Mouse (Mus musculus): ENCODE measurements around the gene Sh3bp5l.
"Not testable (repeated sequence)": the region's sequence is repeated elsewhere in the genome, so short reads cannot be mapped to it uniquely, and the experiment has no call there.

The Sh3bp5l gene

GRCm38 (mm10) chr11:58322824-58323569 is 7.5 kb upstream of the Sh3bp5l start:
- DNase-seq (ENCODE audit: low spot score in 2 of 2) = peak; percentile 96 to 97

- no peak for DNase-seq (ENCODE audit: low spot score in 2 of 2)
These were observed 6.8 kb upstream of the Sh3bp5l start for GRCm38 (mm10) chr11:58323570-58324340.

GRCm38 (mm10) chr11:58324614-58325229 is 5.8 kb upstream of the Sh3bp5l start:
- no peak for DNase-seq (ENCODE audit: low spot score in 2 of 2)

GRCm38 (mm10) chr11:58326781-58327180 is 3.7 kb upstream of the Sh3bp5l start:
- no peak for DNase-seq (ENCODE audit: low spot score in 2 of 2)

- DNase-seq (ENCODE audit: low spot score in 2 of 2) = peak in 1 of 2 experiments; percentile 22
These were observed 633 bp upstream of the Sh3bp5l start for GRCm38 (mm10) chr11:58329906-58330275.

GRCm38 (mm10) chr11:58331149-58331495 is 598 bp downstream of the Sh3bp5l start:
- DNase-seq (ENCODE audit: low spot score in 2 of 2) = no peak

- no peak for DNase-seq (ENCODE audit: low spot score in 2 of 2)
These were observed 1.0 kb downstream of the Sh3bp5l start for GRCm38 (mm10) chr11:58331546-58331945.

GRCm38 (mm10) chr11:58334746-58335145 is 4.2 kb downstream of the Sh3bp5l start:
- DNase-seq (ENCODE audit: low spot score in 2 of 2) = no peak

GRCm38 (mm10) chr11:58346745-58347144 is 16.2 kb downstream of the Sh3bp5l start:
- no peak for DNase-seq (ENCODE audit: low spot score in 2 of 2)

GRCm38 (mm10) chr11:58350628-58351027 is 20.1 kb downstream of the Sh3bp5l start:
- no peak for DNase-seq (ENCODE audit: low spot score in 2 of 2)

GRCm38 (mm10) chr11:58351179-58351578 is 20.7 kb downstream of the Sh3bp5l start:
- DNase-seq (ENCODE audit: low spot score in 2 of 2) = no peak

GRCm38 (mm10) chr11:58352681-58353548 is 22.4 kb downstream of the Sh3bp5l start:
- no peak for DNase-seq (ENCODE audit: low spot score in 2 of 2)

GRCm38 (mm10) chr11:58353709-58354108 is 23.2 kb downstream of the Sh3bp5l start:
- no peak for DNase-seq (ENCODE audit: low spot score in 2 of 2)

- peak; percentile 56 to 65 for DNase-seq (ENCODE audit: low spot score in 2 of 2)
These were observed 24.0 kb downstream of the Sh3bp5l start for GRCm38 (mm10) chr11:58354476-58354875.

- peak; percentile 27 to 45 for DNase-seq (ENCODE audit: low spot score in 2 of 2)
These were observed 24.4 kb downstream of the Sh3bp5l start for GRCm38 (mm10) chr11:58354927-58355326.

GRCm38 (mm10) chr11:58357042-58357441 is 26.5 kb downstream of the Sh3bp5l start:
- DNase-seq (ENCODE audit: low spot score in 2 of 2) = no peak

GRCm38 (mm10) chr11:58357844-58358534 is 27.5 kb downstream of the Sh3bp5l start:
- DNase-seq (ENCODE audit: low spot score in 2 of 2) = no peak

- not testable (repeated sequence) for DNase-seq (ENCODE audit: low spot score in 2 of 2)
These were observed 32.0 kb downstream of the Sh3bp5l start for GRCm38 (mm10) chr11:58362562-58362961.

- no peak for DNase-seq (ENCODE audit: low spot score in 2 of 2)
These were observed 33.9 kb downstream of the Sh3bp5l start for GRCm38 (mm10) chr11:58364454-58364853.

GRCm38 (mm10) chr11:58366191-58366590 is 35.7 kb downstream of the Sh3bp5l start:
- DNase-seq (ENCODE audit: low spot score in 2 of 2) = not testable (repeated sequence)

GRCm38 (mm10) chr11:58377273-58377672 is 46.7 kb downstream of the Sh3bp5l start:
- no peak for DNase-seq (ENCODE audit: low spot score in 2 of 2)

All from right cerebral cortex, adult 2 months (tissue).